Comparison of ENCODE assay signal across 8 mouse cellular contexts in the genomic region with DNA sequence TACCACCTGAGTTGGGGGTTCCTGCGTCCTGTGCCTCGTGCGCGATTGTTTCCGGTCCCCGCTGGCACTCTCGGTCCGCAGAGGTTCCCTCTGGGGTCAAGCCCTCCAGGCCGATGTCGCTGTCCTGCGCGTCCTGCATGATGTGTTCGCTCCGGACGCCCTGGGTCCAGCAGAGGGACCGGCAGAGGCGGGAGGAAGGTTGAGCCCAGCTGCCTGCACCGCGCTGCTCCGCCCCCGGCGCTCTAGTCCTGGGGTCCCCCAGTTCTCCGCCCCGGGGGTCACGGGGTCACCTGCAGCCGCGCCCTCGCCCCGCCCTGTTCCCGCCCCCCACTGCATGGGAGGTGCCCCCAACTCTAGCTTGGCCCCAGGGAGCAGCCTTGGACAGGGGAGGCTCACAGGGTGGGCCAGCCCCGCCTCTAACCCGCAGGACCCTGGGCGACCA. TPM values are rescaled to one million over a fixed set of nuclear protein-coding genes. Genes with fewer than 3 reads are reported as not detected.
DNase-seq lines count a peak whose midpoint lies in the region; ATAC-seq lines count a peak whose summit lies in the region.

No protein-coding gene starts in this region.

- no peaks in the 10 kb centered on the region for H3K36me3 ChIP-seq in heart, embryonic 12.5 days
- H3K36me3 ChIP-seq in embryonic facial prominence, embryonic 10.5 days (replicated peaks): no peaks in the 10 kb centered on the region
- H3K36me3 ChIP-seq in hindbrain, embryonic 16.5 days (ENCODE audit: control insufficient read depth, insufficient read depth, low read length): no peaks in the 10 kb centered on the region
- H3K36me3 ChIP-seq in midbrain, embryonic 12.5 days: no peaks in the 10 kb centered on the region

- peaks cover 48% of the 10 kb centered on the region for H3K27me3 ChIP-seq in heart, embryonic 12.5 days (replicated peaks)
- H3K27me3 ChIP-seq in embryonic facial prominence, embryonic 10.5 days (replicated peaks; ENCODE audit: low read depth, poor library complexity, severe bottlenecking): peaks cover 54% of the 10 kb centered on the region
- H3K27me3 ChIP-seq in hindbrain, embryonic 16.5 days (replicated peaks; ENCODE audit: control insufficient read depth, insufficient read depth, low read length): peaks cover 6% of the 10 kb centered on the region; the same call in 1 of the 2 replicates
- peaks cover 34% of the 10 kb centered on the region for H3K27me3 ChIP-seq in midbrain, embryonic 12.5 days

- no peak overlapping the region for H3K27ac ChIP-seq in heart, embryonic 12.5 days (ENCODE audit: poor library complexity, severe bottlenecking)
- H3K27ac ChIP-seq in embryonic facial prominence, embryonic 10.5 days (replicated peaks): peak overlapping the region; percentile 80
- H3K27ac ChIP-seq in hindbrain, embryonic 16.5 days (ENCODE audit: low read depth, low read length): no peak overlapping the region
- no peak overlapping the region for H3K27ac ChIP-seq in midbrain, embryonic 12.5 days (replicated peaks)

- ATAC-seq in heart, embryonic 12.5 days (ENCODE audit: insufficient number of reproducible peaks, low FRiP score): peak; percentile 75
- ATAC-seq in hindbrain, embryonic 16.5 days: no peak
- ATAC-seq in midbrain, embryonic 12.5 days (ENCODE audit: low FRiP score, low read depth): peak; percentile 65

- DNase-seq in heart, adult 18-20 months: no peak
- DNase-seq in embryonic facial prominence, embryonic 10.5 days (ENCODE audit: low spot score): peak; percentile 44
- no peak for DNase-seq in urinary bladder, postnatal 25 days (ENCODE audit: low spot score)
- DNase-seq in gastrocnemius, postnatal 25 days: no peak
- no peak for DNase-seq in thymus, postnatal 0 days (ENCODE audit: low spot score)

- H3K4me1 ChIP-seq in heart, embryonic 12.5 days (replicated peaks): peaks cover 27% of the 10 kb centered on the region
- peaks cover 38% of the 10 kb centered on the region for H3K4me1 ChIP-seq in embryonic facial prominence, embryonic 10.5 days
- peaks cover 8% of the 10 kb centered on the region for H3K4me1 ChIP-seq in hindbrain, embryonic 16.5 days (ENCODE audit: control insufficient read depth, insufficient read depth, low read depth, low read length)
- peaks cover 39% of the 10 kb centered on the region for H3K4me1 ChIP-seq in midbrain, embryonic 12.5 days

- peak overlapping the region; percentile 46 for H3K4me3 ChIP-seq in heart, embryonic 12.5 days
- peak overlapping the region; percentile 65 for H3K4me3 ChIP-seq in embryonic facial prominence, embryonic 10.5 days
- peak overlapping the region; percentile 41 for H3K4me3 ChIP-seq in hindbrain, embryonic 16.5 days (ENCODE audit: low read length)
- H3K4me3 ChIP-seq in midbrain, embryonic 12.5 days: peak overlapping the region; percentile 53

- H3K9me3 ChIP-seq in heart, embryonic 12.5 days (replicated peaks): no peaks in the 10 kb centered on the region
- H3K9me3 ChIP-seq in embryonic facial prominence, embryonic 10.5 days: no peaks in the 10 kb centered on the region
- H3K9me3 ChIP-seq in hindbrain, embryonic 16.5 days (ENCODE audit: control insufficient read depth, low read length): no peaks in the 10 kb centered on the region
- no peaks in the 10 kb centered on the region for H3K9me3 ChIP-seq in midbrain, embryonic 12.5 days

- 0% methylated on average over 31 of the region's 33 CpGs for WGBS in heart, embryonic 12.5 days
- under 1% methylated on average over 33 of the region's 33 CpGs for WGBS in embryonic facial prominence, embryonic 10.5 days
- WGBS in hindbrain, embryonic 16.5 days: under 1% methylated on average over 23 of the region's 33 CpGs
- 1% methylated on average over 31 of the region's 33 CpGs for WGBS in midbrain, embryonic 12.5 days

- H3K9ac ChIP-seq in heart, embryonic 12.5 days: peak overlapping the region; percentile 58
- H3K9ac ChIP-seq in hindbrain, embryonic 16.5 days (ENCODE audit: low read depth, low read length): peak overlapping the region; percentile 36
- H3K9ac ChIP-seq in midbrain, embryonic 12.5 days (replicated peaks): peak overlapping the region; percentile 66

- peak overlapping the region; percentile 86 for H3K4me2 ChIP-seq in heart, embryonic 12.5 days
- H3K4me2 ChIP-seq in hindbrain, embryonic 16.5 days (ENCODE audit: low read length): peak overlapping the region; percentile 74
- H3K4me2 ChIP-seq in midbrain, embryonic 12.5 days (replicated peaks): peak overlapping the region; percentile 89

RNA-seq across cellular contexts. Expression of gene Ano1, which starts 13.4 kb away (rescaled TPM):
- polyA plus RNA-seq in heart, embryonic 12.5 days (2016; fragmentation: Nextera tagmentation; extraction: Ambion mirVana): 12.7 and 13.4 TPM in 2 replicates
- total RNA-seq in heart, adult 18-20 months (2021): 10 to 100 TPM; 10.3 to 13.0 TPM
- polyA plus RNA-seq in embryonic facial prominence, embryonic 10.5 days (2016; fragmentation: Nextera tagmentation; extraction: Ambion mirVana): 8.7 and 11.3 TPM in 2 replicates
- 5.2 and 5.7 TPM in 2 replicates for polyA plus RNA-seq in hindbrain, embryonic 16.5 days (2015; fragmentation: Nextera tagmentation; extraction: Ambion mirVana)
- polyA plus RNA-seq in midbrain, embryonic 12.5 days (2016; fragmentation: Nextera tagmentation; extraction: Ambion mirVana): 21.7 and 28.7 TPM in 2 replicates
- total RNA-seq in gastrocnemius, postnatal 25 days (2021): 1 to 10 TPM; 2.1 to 3.5 TPM
- 1.3 TPM in 2 replicates for polyA plus RNA-seq in thymus, postnatal 0 days (2015; fragmentation: Nextera tagmentation; extraction: Ambion mirVana)
